Mouse (Mus musculus) erythroblast, adult 5-6 weeks (primary cell): Measurements from ENCODE around the gene Ncf4. TPM values are rescaled to one million over a fixed set of nuclear protein-coding genes. Genes with fewer than 3 reads are reported as not detected.

ENCODE experiments used
- ATAC-seq: replicated peaks from 2 replicates; pipeline ENCODE4 v1.8.0; 2016; ENCODE audit warnings: moderate number of reproducible peaks, mild to moderate bottlenecking, moderate TSS enrichment, inconsistent platforms; ENCODE audit not compliant: poor library complexity, low FRiP score, severe bottlenecking
- total RNA-seq, 2 experiments: library from RNA; stranded (forward) in 1 of 2; stranded (reverse) in 1 of 2; fragments of 150-400 nt in 1 of 2; fragments of 200-764, 138-1000 nt in 1 of 2; gene quantifications; 2 replicates each; pipeline versions ENCODE4 v1.2.3 to v1.2.4; 2015 to 2017; ENCODE audit warnings: low replicate concordance in 2 of 2

The Ncf4 gene
- total RNA-seq, 2 experiments from 2014 or later: 33.8 to 95.7 TPM

- no peak for ATAC-seq
Observed at GRCm38 (mm10) chr15:78303665-78304233, 59.1 kb downstream of the Ncf4 start.

GRCm38 (mm10) chr15:78305341-78305933 lies 60.8 kb downstream of the Ncf4 start, which contains the start of gene Csf2rb2:
Gene Csf2rb2, minus strand, starts transcription at chr15:78305721.
- no peak for ATAC-seq

GRCm38 (mm10) chr15:78309865-78310264 lies 65.3 kb downstream of the Ncf4 start:
- ATAC-seq: no peak

- no peak for ATAC-seq
Observed at GRCm38 (mm10) chr15:78310971-78311370, 66.4 kb downstream of the Ncf4 start.

Other genes starting within 250 kb of the Ncf4 start
- not detected in 2 replicates for gene Cacng2, start 124.8 kb upstream of the Ncf4 start, total RNA-seq (2015; ENCODE audit: low replicate concordance)
- gene Cacng2, start 124.8 kb upstream of the Ncf4 start, total RNA-seq (2017; ENCODE audit: low replicate concordance): not detected in 2 replicates
- gene Ift27, start 70.7 kb upstream of the Ncf4 start, total RNA-seq (2015; ENCODE audit: low replicate concordance): 15.7 and 24.4 TPM in 2 replicates
- 2.0 and 4.6 TPM in 2 replicates for gene Ift27, start 70.7 kb upstream of the Ncf4 start, total RNA-seq (2017; ENCODE audit: low replicate concordance)
- gene Pvalb, start 38.4 kb upstream of the Ncf4 start, total RNA-seq (2015; ENCODE audit: low replicate concordance): not detected in 2 replicates
- gene Pvalb, start 38.4 kb upstream of the Ncf4 start, total RNA-seq (2017; ENCODE audit: low replicate concordance): not detected in 2 replicates
- gene Csf2rb2, start 60.9 kb downstream of the Ncf4 start, total RNA-seq (2015; ENCODE audit: low replicate concordance): 6.5 and 6.9 TPM in 2 replicates
- 0.98 and 1.4 TPM in 2 replicates for gene Csf2rb2, start 60.9 kb downstream of the Ncf4 start, total RNA-seq (2017; ENCODE audit: low replicate concordance)
- 32.8 and 34.8 TPM in 2 replicates for gene Csf2rb, start 81.0 kb downstream of the Ncf4 start, total RNA-seq (2015; ENCODE audit: low replicate concordance)
- 11.4 and 47.2 TPM in 2 replicates for gene Csf2rb, start 81.0 kb downstream of the Ncf4 start, total RNA-seq (2017; ENCODE audit: low replicate concordance)
- gene Tex33, start 151.1 kb downstream of the Ncf4 start, total RNA-seq (2015; ENCODE audit: low replicate concordance): not detected in 2 replicates
- gene Tex33, start 151.1 kb downstream of the Ncf4 start, total RNA-seq (2017; ENCODE audit: low replicate concordance): not detected in 2 replicates
- 5.2 and 6.0 TPM in 2 replicates for gene Tst, start 161.1 kb downstream of the Ncf4 start, total RNA-seq (2015; ENCODE audit: low replicate concordance)
- 3.5 and 8.1 TPM in 2 replicates for gene Tst, start 161.1 kb downstream of the Ncf4 start, total RNA-seq (2017; ENCODE audit: low replicate concordance)
- 7.7 and 10.4 TPM in 2 replicates for gene Mpst, start 161.6 kb downstream of the Ncf4 start, total RNA-seq (2015; ENCODE audit: low replicate concordance)
- 22.4 and 39.6 TPM in 2 replicates for gene Mpst, start 161.6 kb downstream of the Ncf4 start, total RNA-seq (2017; ENCODE audit: low replicate concordance)
- gene Kctd17, start 183.8 kb downstream of the Ncf4 start, total RNA-seq (2015; ENCODE audit: low replicate concordance): 1.0 TPM in 1 of 2 replicates, not detected in the other
- 0.98 and 2.0 TPM in 2 replicates for gene Kctd17, start 183.8 kb downstream of the Ncf4 start, total RNA-seq (2017; ENCODE audit: low replicate concordance)
- 1.0 TPM in 1 of 2 replicates, not detected in the other for gene Tmprss6, start 223.8 kb downstream of the Ncf4 start, total RNA-seq (2015; ENCODE audit: low replicate concordance)
- 0.70 TPM in 1 of 2 replicates, not detected in the other for gene Tmprss6, start 223.8 kb downstream of the Ncf4 start, total RNA-seq (2017; ENCODE audit: low replicate concordance)